Mouse (Mus musculus) limb, embryonic 14.5 days (tissue): ENCODE data around the gene Fam57b. TPM values are rescaled to one million over a fixed set of nuclear protein-coding genes. Genes with fewer than 3 reads are reported as not detected.

Source experiments
- ATAC-seq: fragments of 200-750 bp; cut with Nextera tagmentation; 2 replicates; pipeline ENCODE4 v1.8.0; 2017; ENCODE audit warnings: low read depth, moderate number of reproducible peaks, moderate TSS enrichment; ENCODE audit not compliant: low FRiP score
- DNase-seq: peaks from one replicate; pipeline ENCODE4 v3.0.0-alpha.2; 2015; ENCODE audit warnings: low spot score
- H3K27ac ChIP-seq: fragments of 300-500 bp; sonication (generic); replicated peaks from 2 replicates; pipeline ENCODE4 v1.5.1; 2014; ENCODE audit warnings: low read depth, mild to moderate bottlenecking, low read length, moderate library complexity, mixed read lengths
- H3K27me3 ChIP-seq: fragments of 300-500 bp; sonication (generic); 2 replicates; pipeline ENCODE4 v1.6.1; 2014; ENCODE audit warnings: low read length, mixed read lengths; ENCODE audit not compliant: control insufficient read depth, insufficient read depth
- H3K36me3 ChIP-seq: fragments of 300-500 bp; sonication (generic); 2 replicates; pipeline ENCODE4 v1.6.1; 2014; ENCODE audit warnings: mild to moderate bottlenecking, low read length, moderate library complexity, mixed read lengths; ENCODE audit not compliant: control insufficient read depth, insufficient read depth
- H3K4me1 ChIP-seq: fragments of 300-500 bp; sonication (generic); 2 replicates; pipeline ENCODE4 v1.6.1; 2014; ENCODE audit warnings: antibody characterized with exemption, low read length, mixed read lengths; ENCODE audit not compliant: control insufficient read depth, insufficient read depth
- H3K4me2 ChIP-seq: fragments of 300-500 bp; sonication (generic); replicated peaks from 2 replicates; pipeline ENCODE4 v1.6.1; 2014; ENCODE audit warnings: low read depth, mild to moderate bottlenecking, low read length, moderate library complexity; ENCODE audit not compliant: severe bottlenecking
- H3K4me3 ChIP-seq: fragments of 300-500 bp; sonication (generic); replicated peaks from 2 replicates; pipeline ENCODE4 v1.5.1; 2014; ENCODE audit warnings: low read length
- H3K9ac ChIP-seq: fragments of 300-500 bp; sonication (generic); 2 replicates; pipeline ENCODE4 v1.6.1; 2014; ENCODE audit warnings: mild to moderate bottlenecking, low read depth, low read length, moderate library complexity; ENCODE audit not compliant: severe bottlenecking
- H3K9me3 ChIP-seq: fragments of 300-500 bp; sonication (generic); 2 replicates; pipeline ENCODE4 v1.6.1; 2016; ENCODE audit warnings: low read length; ENCODE audit not compliant: control insufficient read depth
- POLR2A ChIP-seq: fragments of 200-500 bp; IDR thresholded peaks from 2 replicates; pipeline ENCODE4 v1.8.0; 2012; ENCODE audit warnings: inconsistent platforms, mild to moderate bottlenecking, moderate library complexity, borderline replicate concordance; ENCODE audit not compliant: insufficient read depth, insufficient read length; ENCODE audit errors: extremely low read depth
- WGBS: fragments of 180-500 bp; shearing (Covaris S2); extraction: QIAGEN DNeasy Blood & Tissue Kit; methylation state at CpG from one replicate; pipeline ENCODE4 v1.1.7; 2014; 5-methylcytosine and 5-hydroxymethylcytosine counted together
- polyA plus RNA-seq, 2 experiments: library from polyadenylated mRNA; depleted of rRNA in 1 of 2; stranded (reverse) in 1 of 2; unstranded in 1 of 2; fragments of >200 nt; fragmentation: Nextera tagmentation in 1 of 2; extraction: Ambion mirVana in 1 of 2; gene quantifications; 2 replicates each; pipeline versions ENCODE4 v1.2.1 to v1.2.3; 2012 to 2014

Fam57b gene
- polyA plus RNA-seq, 2 experiments: 0.21 to 1.6 TPM

GRCm38 (mm10) chr7:126860987-126861386 lies 63.5 kb downstream of the Fam57b start:
- WGBS: 67% methylated on average over 5 of the region's 5 CpGs
- no peak overlapping the region; the same call in 1 of the 2 replicates for H3K27ac ChIP-seq
- H3K27me3 ChIP-seq: no peaks in the 10 kb centered on the region
- peak overlapping the region; percentile 76 for H3K9ac ChIP-seq
- no peaks in the 10 kb centered on the region for H3K9me3 ChIP-seq
- peak overlapping the region; percentile 77 for H3K4me3 ChIP-seq
- ATAC-seq (no peak), DNase-seq (no peak)
- H3K4me2 ChIP-seq: peak overlapping the region; percentile 91
- H3K36me3 ChIP-seq: peaks cover 60% of the 10 kb centered on the region
- TF ChIP-seq POLR2A: no peak
- peaks cover 19% of the 10 kb centered on the region for H3K4me1 ChIP-seq

- peaks cover 19% of the 10 kb centered on the region for H3K4me1 ChIP-seq
- no peaks in the 10 kb centered on the region for H3K9me3 ChIP-seq
- peak; percentile 92 for ATAC-seq
- no peaks in the 10 kb centered on the region for H3K27me3 ChIP-seq
- peak within 1 kb of the TSS; percentile 77 for H3K4me3 ChIP-seq
- H3K4me2 ChIP-seq: peak within 1 kb of the TSS; percentile 91
- peak within 1 kb of the TSS; percentile 79 for H3K27ac ChIP-seq
- 3% methylated on average over 42 of the region's 42 CpGs for WGBS
- TF ChIP-seq POLR2A: peak; percentile 58; the same call in 1 of the 2 replicates
- DNase-seq: peak; percentile 96
- H3K9ac ChIP-seq: peak within 1 kb of the TSS; percentile 76
- H3K36me3 ChIP-seq: peaks cover 60% of the 10 kb centered on the region
Measured at GRCm38 (mm10) chr7:126861429-126862130, 64.1 kb downstream of the Fam57b start, which contains the start of gene Hirip3. Hirip3 (plus strand) TSS chr7:126861972.

GRCm38 (mm10) chr7:126862147-126862784 lies 64.8 kb downstream of the Fam57b start, which contains the start of gene Ino80e:
Ino80e (minus strand) TSS chr7:126862377.
- no peaks in the 10 kb centered on the region for H3K9me3 ChIP-seq
- peak within 1 kb of the TSS; percentile 91 for H3K4me2 ChIP-seq
- H3K27me3 ChIP-seq: no peaks in the 10 kb centered on the region
- under 1% methylated on average over 41 of the region's 41 CpGs for WGBS
- H3K4me1 ChIP-seq: peaks cover 19% of the 10 kb centered on the region
- peak within 1 kb of the TSS; percentile 76 for H3K9ac ChIP-seq
- peak within 1 kb of the TSS; percentile 77 for H3K4me3 ChIP-seq
- peak; percentile 98 for DNase-seq
- peak; percentile 81 for ATAC-seq
- H3K36me3 ChIP-seq: peaks cover 60% of the 10 kb centered on the region
- peak; percentile 57; the same call in 1 of the 2 replicates for TF ChIP-seq POLR2A
- H3K27ac ChIP-seq: peak within 1 kb of the TSS; percentile 79

- ATAC-seq: no peak
Measured at GRCm38 (mm10) chr7:126863791-126864190, 66.3 kb downstream of the Fam57b start.

DNA sequence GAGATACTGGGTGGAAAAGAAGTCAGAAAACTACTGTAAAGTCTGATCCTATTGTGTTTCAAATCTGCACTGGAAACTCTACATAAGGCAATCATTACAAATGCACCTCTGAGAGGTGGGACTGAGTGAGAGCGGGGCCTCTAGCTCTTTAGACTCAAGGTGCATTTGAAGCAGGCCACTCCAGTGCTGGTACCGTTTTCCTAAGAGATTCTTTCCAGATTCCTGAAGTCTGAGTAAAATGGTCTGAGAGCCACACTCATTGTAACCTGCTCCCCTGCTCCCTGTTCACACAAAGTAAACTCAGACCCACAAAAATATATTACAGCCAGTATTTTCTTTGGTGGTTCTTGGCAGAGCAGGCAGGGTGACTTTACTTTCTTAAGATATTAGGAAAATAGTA lies 70.1 kb downstream of the Fam57b start:
- Histone ChIP-seq H3K36me3 (peaks cover 88% of the 10 kb centered on the region), H3K27me3 (no peaks in the 10 kb centered on the region), H3K9me3 (no peaks in the 10 kb centered on the region), H3K4me2 (no peak overlapping the region), H3K4me1 (peaks cover 13% of the 10 kb centered on the region), H3K27ac (no peak overlapping the region), H3K4me3 (no peak overlapping the region), H3K9ac (no peak overlapping the region)
- 98% methylated on average over 2 of the region's 2 CpGs for WGBS
- ATAC-seq: no peak
- DNase-seq: no peak
- TF ChIP-seq POLR2A: no peak

More at GRCm38 (mm10) chr7:126863791-126864190, 66.3 kb downstream of the Fam57b start:
- Histone ChIP-seq H3K27me3 (no peaks in the 10 kb centered on the region), H3K9ac (0 out of 2 replicates have a peak overlapping the region, but pooled peaks have one; percentile 76), H3K4me1 (peaks cover 19% of the 10 kb centered on the region), H3K4me3 (no peak overlapping the region), H3K27ac (no peak overlapping the region), H3K4me2 (peak overlapping the region; percentile 91), H3K9me3 (no peaks in the 10 kb centered on the region), H3K36me3 (peaks cover 62% of the 10 kb centered on the region)
- no peak for DNase-seq
- TF ChIP-seq POLR2A: no peak
- 72% methylated on average over 6 of the region's 6 CpGs for WGBS
